ENCODE assay signal across 9 mouse cellular contexts in the genomic region with DNA sequence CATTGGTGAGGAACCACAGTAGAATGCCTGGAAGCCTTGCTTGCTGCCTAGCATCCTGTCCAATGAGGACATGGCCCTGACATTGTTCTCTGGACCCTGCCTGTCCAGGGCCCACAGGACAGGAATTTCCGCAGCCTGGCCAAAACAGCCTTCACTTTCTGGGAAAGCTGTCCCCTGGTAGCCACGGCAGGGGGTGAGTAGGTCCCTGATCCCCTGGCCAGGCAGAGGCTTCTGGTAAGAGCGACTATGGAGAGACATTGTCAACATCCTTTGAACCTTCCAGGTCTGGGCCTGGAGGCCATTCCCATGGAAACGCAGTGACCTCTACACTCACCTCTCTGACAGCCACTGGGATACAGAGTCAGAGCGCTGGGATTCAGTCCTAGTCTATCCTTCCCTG. TPM values are rescaled to one million over a fixed set of nuclear protein-coding genes. Genes with fewer than 3 reads are reported as not detected.
DNase-seq lines count a peak whose midpoint lies in the region; ATAC-seq and TF ChIP-seq lines count a peak whose summit lies in the region.
"Had no signal": no experiment of that assay in that cellular context is flagged by ENCODE, and none has a peak within 500 bp of the region (broad histone marks: within the 10 kb centered on the region; RNA-seq: fewer than 3 reads in every experiment).

No protein-coding gene starts in this region.

- H3K4me3 ChIP-seq in brown adipose tissue, adult 24 weeks (ENCODE audit: insufficient read depth, low read depth, low read length): no peak overlapping the region
- no peak overlapping the region for H3K4me3 ChIP-seq in liver, adult 2 months (ENCODE audit: insufficient read depth, low read depth, low read length)
- H3K4me3 ChIP-seq in midbrain, embryonic 14.5 days (replicated peaks; ENCODE audit: low read depth, low read length): no peak overlapping the region
- H3K4me3 ChIP-seq: midbrain, embryonic 12.5 days had no signal

- ATAC-seq in midbrain, embryonic 14.5 days (ENCODE audit: low FRiP score, low TSS enrichment): no peak

- peaks cover 34% of the 10 kb centered on the region for H3K4me1 ChIP-seq in brown adipose tissue, adult 24 weeks (ENCODE audit: control insufficient read depth, insufficient read depth, insufficient read length, low read length)
- H3K4me1 ChIP-seq in liver, adult 2 months (ENCODE audit: control insufficient read depth, insufficient read depth, low read length): peaks cover 25% of the 10 kb centered on the region
- no peaks in the 10 kb centered on the region for H3K4me1 ChIP-seq in midbrain, embryonic 14.5 days (ENCODE audit: control insufficient read depth, insufficient read depth, low read length)
- H3K4me1 ChIP-seq: midbrain, embryonic 12.5 days had no signal

- peaks cover 6% of the 10 kb centered on the region; the same call in 1 of the 2 replicates for H3K36me3 ChIP-seq in liver, adult 2 months (ENCODE audit: control insufficient read depth, insufficient read depth, low read length)
- peaks cover 26% of the 10 kb centered on the region for H3K36me3 ChIP-seq in midbrain, embryonic 14.5 days (ENCODE audit: control insufficient read depth, insufficient read depth, low read length)

- TF ChIP-seq CTCF in liver, adult 2 months (IDR thresholded peaks at IDR 0.05; ENCODE audit: low read depth, low read length): no peak

- no peaks in the 10 kb centered on the region for H3K27me3 ChIP-seq in liver, adult 2 months (ENCODE audit: control insufficient read depth, insufficient read depth, low read length)
- no peaks in the 10 kb centered on the region for H3K27me3 ChIP-seq in midbrain, embryonic 14.5 days (ENCODE audit: control insufficient read depth, insufficient read depth, low read length)

- intact Hi-C loops in gastrocnemius, postnatal 36 days (cut with DNase I): no loop called here
- intact Hi-C loops in heart, postnatal 25 days (cut with DNase I): loop anchor here (5.0 kb wide), 1 partner anchor 55 kb away; no protein-coding TSS in a partner anchor

- H3K4me2 ChIP-seq in midbrain, embryonic 14.5 days (ENCODE audit: low read length): no peak overlapping the region
- H3K4me2 ChIP-seq: midbrain, embryonic 12.5 days had no signal

- TF ChIP-seq POLR2A in liver, adult 2 months (IDR thresholded peaks at IDR 0.05; ENCODE audit: extremely low read depth, insufficient read depth, low read length): no peak

- H3K27ac ChIP-seq in brown adipose tissue, adult 24 weeks (replicated peaks; ENCODE audit: low read depth, low read length): peak overlapping the region; percentile 92
- peak overlapping the region; percentile 51 for H3K27ac ChIP-seq in liver, adult 2 months (replicated peaks; ENCODE audit: insufficient read depth, low read depth, low read length)
- no peak overlapping the region for H3K27ac ChIP-seq in midbrain, embryonic 14.5 days (replicated peaks; ENCODE audit: low read depth, low read length)
- H3K27ac ChIP-seq: midbrain, embryonic 12.5 days had no signal

- 17% methylated on average over 5 of the region's 5 CpGs for WGBS in liver, adult 2 months
- WGBS in midbrain, embryonic 14.5 days: 54% methylated on average over 5 of the region's 5 CpGs

- peak; percentile 30 for DNase-seq in gastrocnemius, adult 18-20 months (ENCODE audit: low spot score)
- DNase-seq in gastrocnemius, postnatal 36 days: no peak
- peak; percentile 31 for DNase-seq in heart, postnatal 25 days (ENCODE audit: low spot score)
- peak; percentile 80 for DNase-seq in liver, adult 2 months (ENCODE audit: extremely low read depth, low read depth, low spot score)
- no peak for DNase-seq in embryo, embryonic 11 days
- DNase-seq in midbrain, embryonic 14.5 days: no peak
- DNase-seq in right cerebral cortex, adult 18-20 months: no peak

- no peaks in the 10 kb centered on the region for H3K9me3 ChIP-seq in midbrain, embryonic 14.5 days (ENCODE audit: control insufficient read depth, low read length)
- H3K9me3 ChIP-seq: midbrain, embryonic 12.5 days had no signal

- H3K79me2 ChIP-seq in liver, adult 2 months (ENCODE audit: control insufficient read depth, insufficient read depth, low read length): no peaks in the 10 kb centered on the region

- no peak overlapping the region for H3K9ac ChIP-seq in liver, adult 2 months (ENCODE audit: low read depth, low read length)
- no peak overlapping the region for H3K9ac ChIP-seq in midbrain, embryonic 14.5 days (replicated peaks; ENCODE audit: low read length)
- H3K9ac ChIP-seq: midbrain, embryonic 12.5 days had no signal

RNA-seq across cellular contexts. Expression of a gene that starts 16.8 kb away (rescaled TPM):
- total RNA-seq in gastrocnemius, adult 18-20 months (2021): 100 to 1,000 TPM; 215 to 223 TPM
- total RNA-seq in gastrocnemius, postnatal 36 days (2021): 100 to 1,000 TPM; 207 to 218 TPM
- 696 and 736 TPM in 2 replicates for polyA plus RNA-seq in brown adipose tissue, adult 24 weeks (2012; ENCODE audit: insufficient read depth, insufficient read length, missing spikeins)
- total RNA-seq in heart, postnatal 25 days (2021): 100 to 1,000 TPM; 278 to 282 TPM
- total RNA-seq in liver, adult 2 months (2014; rRNA removed): 85.3 and 96.1 TPM in 2 replicates
- 441 and 448 TPM in 2 replicates for polyA plus RNA-seq in liver, adult 2 months (2012; rRNA removed)
- polyA plus RNA-seq in midbrain, embryonic 14.5 days (2014; fragmentation: Nextera tagmentation; extraction: Ambion mirVana): 219 and 234 TPM in 2 replicates

RNA-seq across cellular contexts. Expression of a gene that starts 44.5 kb away (rescaled TPM):
- total RNA-seq in gastrocnemius, adult 18-20 months (2021): under 1 TPM; 0.45 to 0.53 TPM
- total RNA-seq in gastrocnemius, postnatal 36 days (2021): under 1 TPM; 0.64 to 0.87 TPM
- polyA plus RNA-seq in brown adipose tissue, adult 24 weeks (2012; ENCODE audit: insufficient read depth, insufficient read length, missing spikeins): 0.67 and 0.79 TPM in 2 replicates
- total RNA-seq in heart, postnatal 25 days (2021): under 1 TPM; 0.34 to 0.42 TPM
- total RNA-seq in liver, adult 2 months (2014; rRNA removed): 0.13 and 0.18 TPM in 2 replicates
- 0.16 and 0.18 TPM in 2 replicates for polyA plus RNA-seq in liver, adult 2 months (2012; rRNA removed)
- 9.2 and 9.4 TPM in 2 replicates for polyA plus RNA-seq in midbrain, embryonic 14.5 days (2014; fragmentation: Nextera tagmentation; extraction: Ambion mirVana)

RNA-seq across cellular contexts. Expression of a gene that starts 58.6 kb away (rescaled TPM):
- 10 to 100 TPM; 55.8 to 61.7 TPM for total RNA-seq in gastrocnemius, adult 18-20 months (2021)
- 10 to 100 TPM; 52.9 to 53.9 TPM for total RNA-seq in gastrocnemius, postnatal 36 days (2021)
- polyA plus RNA-seq in brown adipose tissue, adult 24 weeks (2012; ENCODE audit: insufficient read depth, insufficient read length, missing spikeins): 57.6 and 63.5 TPM in 2 replicates
- total RNA-seq in heart, postnatal 25 days (2021): 10 to 100 TPM; 69.3 to 69.5 TPM
- 57.3 and 61.3 TPM in 2 replicates for total RNA-seq in liver, adult 2 months (2014; rRNA removed)
- polyA plus RNA-seq in liver, adult 2 months (2012; rRNA removed): 92.9 and 115 TPM in 2 replicates
- polyA plus RNA-seq in midbrain, embryonic 14.5 days (2014; fragmentation: Nextera tagmentation; extraction: Ambion mirVana): 178 and 186 TPM in 2 replicates

Comparison
In these comparisons a context has a peak if more than half of its experiments do, and no peak if none do; other contexts are left out.
1. DNase-seq: peak in gastrocnemius, adult 18-20 months (single experiment), heart, postnatal 25 days (single experiment) and liver, adult 2 months (single experiment); none in gastrocnemius, postnatal 36 days (0 of 2), embryo, embryonic 11 days (single experiment), midbrain, embryonic 14.5 days (single experiment) and right cerebral cortex, adult 18-20 months (single experiment).